Mouse (Mus musculus): Measurements from ENCODE around the gene Cyp3a44.
"Not testable (repeated sequence)": the region's sequence is repeated elsewhere in the genome, so short reads cannot be mapped to it uniquely, and the experiment has no call there.

The Cyp3a44 gene

DNA sequence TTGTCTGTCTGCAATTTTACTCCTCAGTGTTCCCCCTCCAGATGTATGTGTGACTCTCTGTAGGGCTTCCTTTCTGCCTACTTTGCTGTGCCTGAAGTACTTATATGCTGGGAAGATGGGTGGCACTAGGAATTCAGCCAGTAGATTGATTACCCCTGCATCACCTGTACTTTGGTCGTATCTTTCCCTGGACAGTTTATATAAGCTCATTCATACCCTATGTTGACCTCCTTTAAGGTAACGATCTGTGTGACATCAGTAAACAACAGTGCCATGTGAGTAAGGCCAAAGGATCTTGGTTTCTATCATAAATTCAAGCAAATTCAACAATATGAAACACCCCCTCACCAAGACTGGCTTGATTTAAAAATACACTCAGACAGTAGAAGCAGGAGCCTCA lies at the start of gene Cyp3a44:
TSS of gene Cyp3a44 (minus strand) at position 79 of the 400 bp plus-strand sequence.
- not testable (repeated sequence) for DNase-seq (ENCODE audit: low spot score in 2 of 2)

DNA sequence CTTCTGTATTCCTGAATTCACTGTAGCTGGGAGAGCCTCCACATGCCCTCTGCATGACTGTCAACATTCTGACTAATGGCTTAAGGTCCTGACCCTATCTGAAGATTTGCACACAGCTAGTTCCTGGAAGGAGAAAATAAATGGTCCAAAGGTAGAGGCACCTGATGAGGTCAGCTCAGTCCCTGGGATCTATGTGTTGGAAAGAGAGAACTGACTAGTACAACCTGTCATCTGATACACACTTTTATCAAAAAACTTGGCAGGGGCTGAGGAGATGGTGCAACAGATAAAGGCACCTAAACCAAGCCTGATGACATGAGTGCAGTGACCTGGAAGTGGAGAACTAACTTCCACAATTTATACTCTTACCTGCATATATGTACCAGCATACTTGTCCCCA lies 5.4 kb downstream of the Cyp3a44 start:
- DNase-seq (ENCODE audit: low spot score in 2 of 2), result not testable (repeated sequence)

DNA sequence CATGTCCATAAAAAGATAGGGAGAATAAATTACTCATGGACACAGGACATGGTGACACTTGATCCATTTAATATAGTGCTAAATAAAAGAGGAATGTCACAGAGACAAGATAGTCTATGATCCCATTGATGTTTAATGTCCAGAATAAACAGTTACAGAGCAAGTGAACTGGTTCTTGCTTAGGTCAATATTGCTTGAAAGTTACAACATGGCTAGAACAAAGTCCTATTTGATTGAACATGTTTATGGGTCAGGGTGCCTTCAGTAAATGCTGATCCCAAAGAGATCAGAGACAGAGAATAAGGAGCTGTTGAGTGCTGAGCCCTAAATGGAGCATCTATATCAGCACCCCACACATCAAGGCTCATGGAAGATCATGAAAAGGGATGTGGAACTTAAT lies 12.4 kb downstream of the Cyp3a44 start:
- not testable (repeated sequence) for DNase-seq (ENCODE audit: low spot score in 2 of 2)

DNA sequence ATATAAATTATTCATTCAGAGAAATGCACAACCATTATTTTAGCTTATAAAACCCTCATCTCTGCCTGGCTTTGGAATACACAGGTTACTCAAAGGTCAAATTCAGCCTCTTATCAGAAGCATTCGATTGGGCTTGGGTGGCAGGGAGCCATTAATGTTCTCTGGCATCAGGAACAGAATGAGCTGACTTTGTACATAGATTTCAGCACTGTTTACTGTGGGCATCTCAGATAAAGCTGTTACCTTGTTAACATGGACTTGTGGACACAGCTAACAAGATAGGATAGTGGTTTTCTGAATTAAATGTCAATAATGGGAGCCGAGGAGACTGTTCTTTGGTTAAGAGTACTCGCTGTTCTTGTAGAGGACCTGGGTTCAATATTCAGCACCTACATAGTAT lies 68.2 kb downstream of the Cyp3a44 start:
- DNase-seq (ENCODE audit: low spot score in 2 of 2), result not testable (repeated sequence)
